Mouse (Mus musculus) liver, postnatal 0 days (tissue): Measurements from ENCODE around the gene Crim1. TPM values are rescaled to one million over a fixed set of nuclear protein-coding genes. Genes with fewer than 3 reads are reported as not detected.

Experiments used
- ATAC-seq: fragments of 200-750 bp; cut with Nextera tagmentation; 2 replicates; pipeline ENCODE4 v1.8.0; 2017; ENCODE audit warnings: mild to moderate bottlenecking, moderate library complexity
- DNase-seq: peaks from one replicate; pipeline ENCODE4 v3.0.0-alpha.2; 2016
- H3K27ac ChIP-seq: fragments of 300-500 bp; sonication (generic); 2 replicates; pipeline ENCODE4 v1.5.1; 2014; ENCODE audit warnings: antibody characterized with exemption, moderate library complexity, mild to moderate bottlenecking, low read depth
- H3K27me3 ChIP-seq: fragments of 300-500 bp; sonication (generic); 2 replicates; pipeline ENCODE4 v1.6.1; 2014; ENCODE audit warnings: low read length, control low read depth, mixed read lengths; ENCODE audit not compliant: insufficient read depth
- H3K36me3 ChIP-seq: fragments of 300-500 bp; sonication (generic); replicated peaks from 2 replicates; pipeline ENCODE4 v1.6.1; 2014; ENCODE audit warnings: mild to moderate bottlenecking, control low read depth, low read length, moderate library complexity, mixed read lengths; ENCODE audit not compliant: insufficient read depth
- H3K4me1 ChIP-seq: fragments of 300-500 bp; sonication (generic); 2 replicates; pipeline ENCODE4 v1.6.1; 2014; ENCODE audit warnings: antibody characterized with exemption, mild to moderate bottlenecking, control low read depth; ENCODE audit not compliant: insufficient read depth
- H3K4me2 ChIP-seq: fragments of 300-500 bp; sonication (generic); 2 replicates; pipeline ENCODE4 v1.6.1; 2014; ENCODE audit warnings: low read depth, mild to moderate bottlenecking, low read length, moderate library complexity, mixed read lengths
- H3K4me3 ChIP-seq: fragments of 300-500 bp; sonication (generic); 2 replicates; pipeline ENCODE4 v1.5.1; 2014; ENCODE audit warnings: low read depth, low read length
- H3K9ac ChIP-seq: fragments of 300-500 bp; sonication (generic); replicated peaks from 2 replicates; pipeline ENCODE4 v1.6.1; 2014; ENCODE audit warnings: mild to moderate bottlenecking, moderate library complexity
- H3K9me3 ChIP-seq: fragments of 300-500 bp; sonication (generic); 2 replicates; pipeline ENCODE4 v1.6.1; 2016; ENCODE audit warnings: mild to moderate bottlenecking, control low read depth, low read length, mixed read lengths
- CTCF ChIP-seq: sonication (generic); IDR thresholded peaks from 2 replicates; pipeline ENCODE4 v1.5.1; 2016; ENCODE audit warnings: antibody characterized with exemption, low read depth
- EP300 ChIP-seq: IDR thresholded peaks from 2 replicates; pipeline ENCODE4 v1.6.1; 2016; ENCODE audit warnings: antibody characterized with exemption, low read depth, mild to moderate bottlenecking
- WGBS: fragments of 180-500 bp; shearing (Covaris S2); extraction: QIAGEN DNeasy Blood & Tissue Kit; methylation state at CpG from one replicate; pipeline ENCODE4 v1.1.7; 2014; ENCODE audit not compliant: insufficient replicate concordance; 5-methylcytosine and 5-hydroxymethylcytosine counted together
- polyA plus RNA-seq: library from polyadenylated mRNA; unstranded; fragments of >200 nt; fragmentation: Nextera tagmentation; extraction: Ambion mirVana; gene quantifications from 2 replicates; pipeline ENCODE4 v1.2.1, GENCODE M21; 2015

Crim1 gene
- polyA plus RNA-seq, result 0.86 and 0.92 TPM in 2 replicates

DNA sequence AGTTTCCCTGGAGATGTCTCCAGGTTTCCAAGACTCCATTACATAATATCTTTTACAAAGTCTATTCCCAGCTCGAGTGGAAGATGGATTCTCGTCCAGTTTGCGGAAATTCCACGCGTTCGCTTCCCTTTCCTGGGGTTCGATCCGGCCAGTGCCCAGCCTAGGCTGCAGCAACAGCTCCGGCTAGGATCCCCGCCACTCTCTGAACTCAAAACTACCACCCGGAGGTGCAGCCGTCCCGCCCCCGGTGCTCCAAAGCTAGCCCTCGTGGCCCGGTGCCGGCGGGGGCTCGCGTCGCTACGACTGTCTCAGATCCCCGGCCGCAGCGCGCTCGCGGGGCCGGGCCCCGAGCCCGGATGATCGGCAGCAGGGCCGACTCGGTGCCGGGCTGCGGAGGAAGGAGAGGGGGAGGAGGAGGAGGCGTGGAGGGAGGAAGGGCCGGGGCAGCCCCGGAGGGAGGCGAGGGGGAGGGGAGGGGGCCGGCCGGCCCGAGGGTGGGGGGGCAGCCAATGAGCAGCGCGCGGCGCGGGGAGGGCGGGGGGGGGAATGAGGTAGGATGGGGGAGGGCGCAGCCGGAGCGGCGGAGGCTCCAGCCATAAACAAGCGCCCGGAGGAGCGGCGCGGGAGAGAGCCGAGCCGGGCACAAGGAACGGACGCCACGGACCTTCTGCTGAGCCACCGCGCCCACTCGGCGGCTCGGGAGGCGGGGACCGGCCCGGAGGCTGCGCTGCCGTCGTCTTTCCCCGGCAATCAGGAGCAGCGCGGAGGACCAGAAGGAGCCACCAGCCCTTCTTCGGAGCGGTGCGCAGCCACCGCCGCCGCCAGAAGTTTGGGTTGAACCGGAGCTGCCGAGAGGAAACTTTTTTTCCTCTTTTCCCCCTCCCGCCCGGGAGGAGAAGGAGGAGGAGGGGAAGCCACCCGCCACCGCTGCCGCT, at the start of gene Crim1:
TSS of gene Crim1 (plus strand) at position 623 of the 935 bp plus-strand sequence.
- TF ChIP-seq EP300, result no peak
- no peak for TF ChIP-seq CTCF
- DNase-seq, result peak; percentile 73
- WGBS, result 1% methylated on average over 64 of the region's 90 CpGs
- peak within 1 kb of the TSS; percentile 94 for H3K4me2 ChIP-seq
- H3K4me1 ChIP-seq, result peaks cover 17% of the 10 kb centered on the region
- no peaks in the 10 kb centered on the region for H3K9me3 ChIP-seq
- peak; percentile 72 for ATAC-seq
- no peaks in the 10 kb centered on the region for H3K36me3 ChIP-seq
- peak within 1 kb of the TSS; percentile 71 for H3K27ac ChIP-seq
- peaks cover 37% of the 10 kb centered on the region for H3K27me3 ChIP-seq
- H3K4me3 ChIP-seq, result peak within 1 kb of the TSS; percentile 67
- H3K9ac ChIP-seq, result peak within 1 kb of the TSS; percentile 65

DNA sequence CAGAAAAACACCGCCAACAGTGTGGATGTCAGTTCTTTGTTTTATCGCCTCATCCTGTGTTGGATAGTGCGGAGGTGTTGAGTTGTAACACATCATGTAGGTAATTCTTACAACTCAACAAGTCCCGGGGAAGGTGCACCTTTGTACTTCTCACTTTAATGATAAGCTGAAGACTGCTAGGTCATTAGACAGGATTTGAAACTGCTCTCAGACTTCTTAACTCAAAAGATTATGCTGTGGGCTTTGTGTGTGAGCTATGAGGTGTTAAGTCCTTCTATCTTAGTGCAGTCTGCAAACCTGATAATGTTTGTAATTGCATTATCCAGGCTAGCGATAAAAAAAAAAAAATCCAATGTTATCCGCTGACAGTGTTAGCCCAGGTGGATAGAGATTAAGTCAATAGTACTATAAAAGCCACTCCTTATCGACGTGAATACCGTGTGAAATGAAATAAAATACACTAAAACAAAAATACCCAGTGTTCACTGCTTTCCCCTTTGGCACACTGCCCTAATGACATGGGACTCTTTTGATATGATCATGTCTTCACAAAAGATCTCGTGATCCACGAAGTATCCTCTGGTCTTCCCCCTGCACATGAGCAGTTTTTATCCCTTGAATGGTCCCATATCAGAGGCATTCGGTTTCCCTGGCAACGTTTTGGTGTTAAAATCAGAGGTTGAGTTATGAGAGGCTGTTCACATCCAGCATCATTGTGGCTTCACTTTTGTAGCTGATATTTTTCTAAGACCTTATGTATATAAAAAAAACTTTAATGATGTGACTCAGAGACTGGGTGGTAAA, 48.4 kb upstream of the Crim1 start:
- no peaks in the 10 kb centered on the region for H3K9me3 ChIP-seq
- no peaks in the 10 kb centered on the region for H3K36me3 ChIP-seq
- H3K4me1 ChIP-seq, result no peaks in the 10 kb centered on the region
- H3K4me3 ChIP-seq, result no peak overlapping the region
- WGBS, result 72% methylated on average over 13 of the region's 13 CpGs
- H3K27ac ChIP-seq, result no peak overlapping the region
- DNase-seq (no peak), ATAC-seq (no peak)
- no peak overlapping the region for H3K4me2 ChIP-seq
- H3K9ac ChIP-seq, result no peak overlapping the region
- no peaks in the 10 kb centered on the region for H3K27me3 ChIP-seq
- TF ChIP-seq CTCF (no peak), EP300 (no peak)

DNA sequence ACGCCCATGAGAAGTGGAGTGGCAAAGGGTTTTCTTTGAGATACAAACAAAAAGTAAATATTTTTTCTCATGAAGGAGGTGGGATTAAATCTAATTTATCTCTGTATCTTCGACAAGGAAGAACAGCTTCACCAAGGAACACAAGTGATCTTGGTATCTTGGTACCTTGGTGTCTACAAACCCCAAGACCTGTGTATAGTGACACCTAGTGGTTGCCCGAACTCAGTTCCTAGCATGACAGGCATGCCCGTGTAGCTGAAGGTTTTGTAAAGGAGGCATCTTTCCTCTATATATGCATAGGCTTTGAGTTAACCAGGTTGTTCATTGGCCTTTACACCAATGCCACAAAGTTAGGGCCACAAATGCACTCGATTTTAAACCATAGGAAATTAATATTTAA, 36.8 kb upstream of the Crim1 start:
- Histone ChIP-seq H3K27ac (no peak overlapping the region), H3K9ac (no peak overlapping the region), H3K9me3 (no peaks in the 10 kb centered on the region), H3K4me3 (no peak overlapping the region), H3K4me1 (no peaks in the 10 kb centered on the region), H3K36me3 (no peaks in the 10 kb centered on the region), H3K4me2 (no peak overlapping the region), H3K27me3 (no peaks in the 10 kb centered on the region)
- ATAC-seq, result no peak
- DNase-seq, result peak; percentile 33
- no peak for TF ChIP-seq EP300
- TF ChIP-seq CTCF, result peak; percentile 79
- 21% methylated on average over 5 of the region's 5 CpGs for WGBS

DNA sequence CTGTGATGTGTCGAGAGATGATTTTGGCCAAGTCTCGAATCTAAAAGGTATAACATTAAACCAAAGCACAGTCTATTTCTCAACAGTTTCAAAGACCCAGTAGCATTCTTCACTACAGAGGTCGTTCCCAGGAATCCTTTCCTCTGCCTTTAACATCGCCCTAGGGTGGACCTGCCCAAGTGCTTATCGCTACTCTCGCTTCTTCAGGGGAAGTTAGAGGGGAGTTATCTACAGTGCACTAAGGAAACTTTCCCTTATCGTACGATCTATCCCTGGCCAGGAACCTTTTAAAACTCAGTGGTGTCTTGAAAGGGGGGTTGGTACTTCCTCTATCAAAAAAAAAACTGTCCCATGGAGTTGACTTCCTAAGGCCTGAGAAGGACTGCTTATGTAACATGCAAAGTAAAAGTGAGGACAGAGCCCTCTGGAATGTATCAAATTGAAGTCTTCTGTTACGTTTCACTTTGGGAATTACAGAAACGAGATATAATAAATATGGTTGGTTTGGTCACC, 36.3 kb upstream of the Crim1 start:
- no peak overlapping the region for H3K9ac ChIP-seq
- H3K4me1 ChIP-seq, result no peaks in the 10 kb centered on the region
- 42% methylated on average over 10 of the region's 10 CpGs for WGBS
- no peak overlapping the region for H3K27ac ChIP-seq
- no peaks in the 10 kb centered on the region for H3K27me3 ChIP-seq
- H3K9me3 ChIP-seq, result no peaks in the 10 kb centered on the region
- no peaks in the 10 kb centered on the region for H3K36me3 ChIP-seq
- H3K4me3 ChIP-seq, result no peak overlapping the region
- DNase-seq (no peak), ATAC-seq (no peak)
- H3K4me2 ChIP-seq, result no peak overlapping the region
- TF ChIP-seq CTCF, result no peak
- no peak for TF ChIP-seq EP300

DNA sequence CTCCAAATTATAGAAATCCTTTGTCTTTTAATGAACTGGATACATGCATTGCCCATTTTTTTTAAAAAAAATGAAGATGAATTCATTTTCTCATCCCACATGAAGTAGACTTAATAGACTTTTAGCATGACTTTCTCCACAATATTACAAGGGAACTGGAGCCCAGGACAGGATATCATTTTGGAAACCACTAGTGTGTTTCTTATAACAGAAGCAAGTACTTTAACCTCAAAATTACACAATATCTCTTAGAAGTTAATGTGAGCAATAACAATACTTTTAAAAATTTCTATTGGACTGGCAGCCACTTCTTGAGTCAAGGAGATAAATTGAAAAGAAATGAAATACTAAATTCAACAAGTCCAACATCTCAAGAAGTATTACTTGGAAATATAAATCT, 34.2 kb upstream of the Crim1 start:
- no peak for ATAC-seq
- no peak for TF ChIP-seq CTCF
- TF ChIP-seq EP300, result no peak
- no peak overlapping the region for H3K27ac ChIP-seq

DNA sequence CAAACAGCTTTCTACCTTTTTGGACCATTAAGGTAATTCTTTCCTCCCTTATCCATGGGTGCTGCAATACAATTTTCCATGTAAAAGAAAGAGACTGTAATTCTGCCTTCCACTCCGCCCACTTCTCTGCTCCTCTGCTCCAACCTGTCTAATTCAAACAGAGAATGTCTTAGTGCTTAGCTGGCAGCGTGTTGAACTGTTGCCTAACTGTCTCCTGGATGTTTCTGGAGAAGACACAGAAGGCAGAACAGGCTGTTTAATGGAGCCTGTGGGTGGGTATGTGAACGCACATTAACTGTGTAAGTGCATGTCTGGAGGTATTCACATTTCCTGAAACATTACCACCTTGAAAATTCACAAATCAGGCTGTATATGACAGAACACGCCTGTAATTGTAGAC, 33.5 kb upstream of the Crim1 start:
- Histone ChIP-seq H3K9ac (no peak overlapping the region), H3K4me2 (no peak overlapping the region), H3K27me3 (no peaks in the 10 kb centered on the region), H3K9me3 (no peaks in the 10 kb centered on the region), H3K36me3 (no peaks in the 10 kb centered on the region), H3K4me3 (no peak overlapping the region), H3K27ac (no peak overlapping the region), H3K4me1 (no peaks in the 10 kb centered on the region)
- no peak for ATAC-seq
- no peak for DNase-seq
- 68% methylated on average over 4 of the region's 4 CpGs for WGBS
- no peak for TF ChIP-seq EP300
- TF ChIP-seq CTCF, result no peak

More for the DNA sequence above, 34.2 kb upstream of the Crim1 start:
- DNase-seq, result no peak
- H3K4me1 ChIP-seq, result no peaks in the 10 kb centered on the region
- H3K9ac ChIP-seq, result no peak overlapping the region
- no peaks in the 10 kb centered on the region for H3K36me3 ChIP-seq
- H3K27me3 ChIP-seq, result no peaks in the 10 kb centered on the region
- H3K9me3 ChIP-seq, result no peaks in the 10 kb centered on the region
- no peak overlapping the region for H3K4me2 ChIP-seq
- H3K4me3 ChIP-seq, result no peak overlapping the region
